Mouse (Mus musculus): ENCODE measurements around the gene Fopnl. TPM values are rescaled to one million over a fixed set of nuclear protein-coding genes. Genes with fewer than 3 reads are reported as not detected.

Gene Fopnl
- polyA plus RNA-seq, 1 experiment from 2014 or later: 56.6 TPM

DNA sequence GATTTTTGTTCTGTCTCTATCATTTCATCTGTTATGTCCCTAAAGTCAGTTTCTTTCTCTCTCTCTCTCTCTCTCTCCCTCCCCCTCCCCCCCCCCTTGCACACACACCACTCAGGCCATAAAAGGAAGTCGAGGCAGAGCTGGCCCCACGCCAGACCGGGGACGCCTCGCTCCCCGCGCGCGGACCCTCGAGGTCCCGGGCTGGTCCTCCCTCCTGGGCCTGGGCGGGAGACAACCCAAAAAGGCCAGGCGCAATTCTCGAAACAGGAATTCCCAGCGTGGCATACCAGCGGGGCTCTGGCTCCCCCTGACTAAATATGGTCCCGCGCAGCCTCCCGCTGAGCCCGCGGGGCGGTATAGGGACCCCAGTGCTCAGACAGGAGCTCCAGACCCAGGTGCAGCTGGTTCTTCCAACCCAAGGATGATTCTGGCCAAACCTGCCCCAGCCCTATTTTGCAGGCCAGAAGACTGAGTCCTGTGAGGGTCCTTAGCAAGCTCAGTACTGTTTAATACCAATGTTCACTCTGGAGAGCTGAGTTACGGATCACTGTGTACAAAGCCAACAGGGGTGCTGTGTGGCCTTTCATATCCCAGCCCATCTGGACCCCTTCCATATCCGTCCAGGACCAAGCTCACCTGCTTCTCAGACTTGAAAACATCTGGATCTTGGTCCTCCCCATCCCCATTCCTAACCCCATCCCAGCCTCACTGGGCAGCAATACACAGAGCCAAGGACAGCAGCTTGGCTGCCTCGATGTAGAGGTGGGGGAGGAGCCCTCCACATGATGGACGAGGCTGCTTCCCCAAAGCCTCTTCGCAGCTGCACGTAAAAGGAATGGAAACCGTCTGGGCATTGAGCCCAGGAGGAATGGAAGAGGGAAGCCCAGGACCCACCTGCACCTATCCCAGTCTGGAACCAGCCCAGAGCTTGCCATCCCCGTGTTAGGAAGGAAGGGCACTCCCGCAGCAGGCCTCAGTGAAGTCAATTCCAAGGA lies 24.7 kb downstream of the Fopnl start:
- DNase-seq (ENCODE audit: low read depth, low spot score) (no peak), ATAC-seq (no peak)
- in situ Hi-C loops (cut with MboI; ENCODE audit: low pct_unique_long_range_greater_than_20kb): no loop called here
- H3K27me3 ChIP-seq: no peaks in the 10 kb centered on the region
- ChIA-PET POLR2A (no interaction called here), CTCF (interaction anchor here (1.0 kb wide), 1 partner anchor 12 kb away, joined by 3 read pairs; no protein-coding TSS in a partner anchor)
- no peak for TF ChIP-seq CTCF (IDR thresholded peaks at IDR 0.05)

DNA sequence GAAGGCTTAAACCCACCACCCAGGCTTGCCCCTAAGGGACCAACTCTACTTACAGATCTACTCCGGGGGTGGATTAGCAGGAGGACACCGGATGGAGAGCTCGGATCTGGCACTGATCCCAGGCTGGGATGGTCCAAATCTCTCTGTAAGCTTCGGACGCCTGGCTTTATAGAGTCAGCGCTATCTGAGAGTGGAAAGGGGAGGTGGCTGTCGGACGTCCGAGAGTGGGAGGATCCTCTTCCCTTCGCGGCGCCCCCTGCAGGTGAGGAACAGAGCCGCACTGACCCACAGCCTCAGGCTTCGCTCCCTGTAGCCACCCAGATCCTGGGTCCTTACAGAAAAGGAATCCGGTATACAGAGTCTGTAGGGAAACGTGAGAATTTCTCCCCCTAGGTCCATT lies 26.0 kb downstream of the Fopnl start, which contains the start of gene Myh11:
Gene Myh11, minus strand, starts transcription at position 150 of the 400 bp plus-strand sequence.
- no peaks in the 10 kb centered on the region for H3K27me3 ChIP-seq
- CTCF ChIA-PET: no interaction called here
- TF ChIP-seq CTCF (IDR thresholded peaks at IDR 0.05): peak; percentile 50
- ATAC-seq (no peak), DNase-seq (ENCODE audit: low read depth, low spot score) (no peak)
- POLR2A ChIA-PET: no interaction called here
- in situ Hi-C loops (cut with MboI; ENCODE audit: low pct_unique_long_range_greater_than_20kb): no loop called here

DNA sequence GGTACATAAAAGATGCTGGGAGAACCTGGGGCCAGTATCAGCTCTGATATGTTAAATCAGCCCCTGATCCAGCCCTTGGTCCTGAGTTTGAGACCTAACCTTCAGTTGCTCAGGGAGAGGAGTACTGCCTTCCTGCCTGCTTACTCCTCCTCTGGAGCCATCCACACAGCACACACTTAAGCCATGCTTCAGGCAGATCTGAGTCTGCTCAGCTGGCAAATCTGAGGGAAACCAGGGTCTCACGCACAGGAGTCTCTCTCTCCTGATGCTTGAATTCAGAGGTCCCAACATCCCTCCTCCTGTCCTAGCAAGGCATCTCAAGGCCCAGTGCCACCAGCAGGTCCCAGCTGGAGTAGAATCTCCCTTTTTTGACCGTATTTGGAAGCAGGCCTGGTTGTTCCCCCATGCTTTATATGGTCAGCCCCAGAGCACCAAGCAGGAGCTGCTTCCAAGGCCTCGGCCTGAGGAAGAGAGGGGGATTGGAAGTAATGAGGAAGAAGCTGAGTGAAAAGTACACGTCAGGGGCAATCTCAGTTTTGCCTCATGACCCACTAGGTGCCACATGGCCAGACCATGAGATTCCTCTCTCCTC lies 44.7 kb downstream of the Fopnl start:
- ChIA-PET CTCF (no interaction called here), POLR2A (no interaction called here)
- DNase-seq (ENCODE audit: low read depth, low spot score): no peak

GRCm38 (mm10) chr16:14265203-14265920 lies 51.8 kb downstream of the Fopnl start:
- no peaks in the 10 kb centered on the region for H3K27me3 ChIP-seq
- ATAC-seq (no peak), DNase-seq (ENCODE audit: low read depth, low spot score) (no peak)
- in situ Hi-C loops (cut with MboI; ENCODE audit: low pct_unique_long_range_greater_than_20kb): no loop called here
- no peak for TF ChIP-seq CTCF (IDR thresholded peaks at IDR 0.05)
- ChIA-PET POLR2A (interaction anchor here (0.7 kb wide), 1 partner anchor 245 kb away, joined by 3 read pairs; no protein-coding TSS in a partner anchor), CTCF (interaction anchor here (1.3 kb wide), 1 partner anchor 15 kb away, joined by 3 read pairs; no protein-coding TSS in a partner anchor)

More for the DNA sequence above, 44.7 kb downstream of the Fopnl start:
- TF ChIP-seq CTCF (IDR thresholded peaks at IDR 0.05): no peak
- H3K27me3 ChIP-seq: no peaks in the 10 kb centered on the region
- no peak for ATAC-seq
- in situ Hi-C loops (cut with MboI; ENCODE audit: low pct_unique_long_range_greater_than_20kb): no loop called here

DNA sequence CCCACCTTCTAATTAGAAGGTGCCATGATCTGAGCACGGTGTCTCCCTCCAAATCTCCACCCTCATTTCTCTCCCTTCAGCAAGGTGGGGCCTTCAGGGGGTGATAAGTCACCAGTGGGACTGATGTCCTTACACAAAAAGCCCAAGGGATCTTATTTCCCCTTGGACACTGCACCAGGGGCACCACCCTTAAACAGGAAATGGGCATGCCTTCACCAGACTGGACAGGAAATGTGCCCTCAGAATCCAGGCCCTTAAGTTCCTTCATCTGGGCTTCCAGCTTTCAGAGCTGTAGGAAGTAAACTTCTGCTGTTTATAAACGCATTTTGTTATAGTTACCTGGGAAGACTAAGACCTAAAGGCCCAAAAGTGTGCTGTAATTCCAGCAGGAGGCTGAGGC lies 52.7 kb downstream of the Fopnl start:
- ATAC-seq (no peak), DNase-seq (ENCODE audit: low read depth, low spot score) (no peak)
- TF ChIP-seq CTCF (IDR thresholded peaks at IDR 0.05): no peak
- POLR2A ChIA-PET: no interaction called here
- no peaks in the 10 kb centered on the region for H3K27me3 ChIP-seq
- CTCF ChIA-PET: no interaction called here
- in situ Hi-C loops (cut with MboI; ENCODE audit: low pct_unique_long_range_greater_than_20kb): no loop called here

- ATAC-seq (no peak), DNase-seq (ENCODE audit: low read depth, low spot score) (no peak)
- in situ Hi-C loops (cut with MboI; ENCODE audit: low pct_unique_long_range_greater_than_20kb): no loop called here
- ChIA-PET CTCF (no interaction called here), POLR2A (interaction anchor here (0.7 kb wide), 1 partner anchor 434 kb away, joined by 5 read pairs; no protein-coding TSS in a partner anchor)
- no peaks in the 10 kb centered on the region for H3K27me3 ChIP-seq
- TF ChIP-seq CTCF (IDR thresholded peaks at IDR 0.05): no peak
Observed at GRCm38 (mm10) chr16:14263241-14263640, 54.0 kb downstream of the Fopnl start.

DNA sequence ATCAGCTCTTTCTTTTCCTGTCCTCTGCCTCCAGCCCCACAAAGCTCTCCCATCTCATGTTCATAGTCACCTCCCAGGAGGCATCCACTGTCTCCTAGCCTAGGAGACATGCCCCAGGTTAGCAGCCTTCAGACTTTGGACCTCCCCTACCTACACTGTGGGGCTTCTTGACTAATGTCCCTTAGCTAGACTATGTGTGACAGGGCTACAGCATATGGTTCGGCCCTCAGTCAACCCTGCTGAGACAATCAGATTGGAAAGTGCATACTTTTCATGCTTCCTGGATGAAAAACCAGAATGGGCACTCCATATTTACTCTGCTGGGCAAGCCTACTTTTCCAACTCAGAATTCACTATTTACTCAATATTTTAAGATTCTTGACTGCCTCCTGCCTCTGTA lies 54.8 kb downstream of the Fopnl start:
- H3K27me3 ChIP-seq: peaks cover 1% of the 10 kb centered on the region
- in situ Hi-C loops (cut with MboI; ENCODE audit: low pct_unique_long_range_greater_than_20kb): no loop called here
- DNase-seq (ENCODE audit: low read depth, low spot score) (no peak), ATAC-seq (no peak)
- TF ChIP-seq CTCF (IDR thresholded peaks at IDR 0.05): no peak
- ChIA-PET CTCF (no interaction called here), POLR2A (no interaction called here)

DNA sequence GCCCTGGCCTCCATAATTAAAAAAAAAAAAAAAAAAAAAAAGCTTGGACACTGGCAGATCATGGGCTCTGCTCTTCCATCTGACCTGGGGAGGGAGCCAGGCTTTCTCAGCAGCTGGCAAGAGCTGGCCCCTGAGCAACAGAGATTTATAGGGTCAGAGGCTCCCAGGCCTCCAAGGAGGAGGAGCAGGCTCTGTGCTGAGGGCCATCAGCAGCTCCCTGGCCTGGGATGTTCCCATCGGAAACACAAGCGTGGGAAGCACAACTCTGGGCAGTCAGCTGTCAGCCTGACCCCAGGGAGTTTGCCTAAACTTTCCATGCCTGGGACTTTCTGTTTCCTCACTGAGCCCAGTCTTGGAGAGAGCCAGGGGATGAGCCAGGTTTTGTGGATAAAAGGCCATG lies 58.3 kb downstream of the Fopnl start:
- DNase-seq (ENCODE audit: low read depth, low spot score): no peak
- no peak for ATAC-seq
- in situ Hi-C loops (cut with MboI; ENCODE audit: low pct_unique_long_range_greater_than_20kb): no loop called here
- peaks cover 5% of the 10 kb centered on the region for H3K27me3 ChIP-seq
- ChIA-PET POLR2A (interaction anchor here (0.7 kb wide), 1 partner anchor 636 kb away, joined by 9 read pairs; no protein-coding TSS in a partner anchor), CTCF (no interaction called here)
- TF ChIP-seq CTCF (IDR thresholded peaks at IDR 0.05): no peak

DNA sequence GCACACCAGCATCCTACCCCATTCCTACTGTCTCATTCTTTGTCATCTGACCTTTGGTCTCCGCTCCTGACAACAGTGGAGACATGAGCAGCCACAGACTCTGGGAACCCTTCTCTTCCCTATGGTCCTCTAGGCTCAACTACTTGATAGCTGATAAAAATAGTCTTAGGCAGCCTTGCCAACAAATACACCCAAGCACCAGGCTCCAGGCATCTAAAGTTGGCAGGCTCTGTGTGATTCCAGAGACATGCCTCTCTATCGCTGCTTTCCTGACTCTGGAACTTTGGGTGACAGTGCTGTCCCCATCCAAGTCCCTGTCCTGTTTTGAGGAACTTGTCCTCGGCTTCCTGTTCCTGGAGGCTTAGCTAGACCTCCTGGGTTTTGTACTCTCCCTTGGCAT lies 63.6 kb downstream of the Fopnl start:
- in situ Hi-C loops (cut with MboI; ENCODE audit: low pct_unique_long_range_greater_than_20kb): no loop called here
- peaks cover 5% of the 10 kb centered on the region for H3K27me3 ChIP-seq
- ATAC-seq: no peak
- no peak for DNase-seq (ENCODE audit: low read depth, low spot score)
- POLR2A ChIA-PET: no interaction called here
- CTCF ChIA-PET: interaction anchor here (2.0 kb wide), 1 partner anchor 16 kb away, joined by 8 read pairs; no protein-coding TSS in a partner anchor
- TF ChIP-seq CTCF (IDR thresholded peaks at IDR 0.05): no peak

- ChIA-PET CTCF (interaction anchor here (2.6 kb wide), 1 partner anchor 16 kb away, joined by 8 read pairs; no protein-coding TSS in a partner anchor), POLR2A (interaction anchor here (0.5 kb wide), 1 partner anchor 236 kb away, joined by 4 read pairs; no protein-coding TSS in a partner anchor)
- no peak for DNase-seq (ENCODE audit: low read depth, low spot score)
- peaks cover 5% of the 10 kb centered on the region for H3K27me3 ChIP-seq
- TF ChIP-seq CTCF (IDR thresholded peaks at IDR 0.05): no peak
- no peak for ATAC-seq
- in situ Hi-C loops (cut with MboI; ENCODE audit: low pct_unique_long_range_greater_than_20kb): no loop called here
Observed at GRCm38 (mm10) chr16:14252877-14253276, 64.3 kb downstream of the Fopnl start.

All from Patski (cell line).